Mouse (Mus musculus): ENCODE results near the gene Tubb5. TPM values are rescaled to one million over a fixed set of nuclear protein-coding genes. Genes with fewer than 3 reads are reported as not detected.

The Tubb5 gene
- polyA plus RNA-seq, 1 experiment from 2014 or later, result 213 TPM

- H3K9me3 ChIP-seq (ENCODE audit: low read length), result no peaks in the 10 kb centered on the region
- WGBS (ENCODE audit: insufficient replicate concordance), result 57% methylated on average over 8 of the region's 14 CpGs
- H3K4me1 ChIP-seq (ENCODE audit: insufficient read depth), result peaks cover 48% of the 10 kb centered on the region
These were observed 21.4 kb downstream of the Tubb5 start for GRCm38 (mm10) chr17:35816686-35817085.

GRCm38 (mm10) chr17:35815836-35816235 lies 22.3 kb downstream of the Tubb5 start:
- H3K27ac ChIP-seq (ENCODE audit: low read depth), result no peak overlapping the region

More at GRCm38 (mm10) chr17:35816686-35817085, 21.4 kb downstream of the Tubb5 start:
- H3K36me3 ChIP-seq (replicated peaks; ENCODE audit: insufficient read depth, low read length), result no peaks in the 10 kb centered on the region
- H3K4me2 ChIP-seq (ENCODE audit: low read depth, low read length), result no peak overlapping the region
- H3K9ac ChIP-seq (replicated peaks), result no peak overlapping the region
- TF ChIP-seq CTCF (IDR thresholded peaks at IDR 0.05; ENCODE audit: low read depth) (no peak), EP300 (IDR thresholded peaks at IDR 0.05; ENCODE audit: low read depth) (no peak)
- H3K27me3 ChIP-seq (ENCODE audit: insufficient read depth, low read length), result no peaks in the 10 kb centered on the region
- DNase-seq (no peak), ATAC-seq (no peak)
- H3K27ac ChIP-seq (ENCODE audit: low read depth), result no peak overlapping the region
- no peak overlapping the region for H3K4me3 ChIP-seq (ENCODE audit: low read depth, low read length)

GRCm38 (mm10) chr17:35814678-35815077 lies 23.4 kb downstream of the Tubb5 start:
- peak; percentile 55 for DNase-seq
- Histone ChIP-seq H3K27ac (ENCODE audit: low read depth) (peak overlapping the region; percentile 77), H3K9ac (replicated peaks) (no peak overlapping the region), H3K4me2 (ENCODE audit: low read depth, low read length) (no peak overlapping the region), H3K4me3 (ENCODE audit: low read depth, low read length) (no peak overlapping the region), H3K27me3 (ENCODE audit: insufficient read depth, low read length) (no peaks in the 10 kb centered on the region), H3K4me1 (ENCODE audit: insufficient read depth) (peaks cover 33% of the 10 kb centered on the region), H3K9me3 (ENCODE audit: low read length) (no peaks in the 10 kb centered on the region), H3K36me3 (replicated peaks; ENCODE audit: insufficient read depth, low read length) (no peaks in the 10 kb centered on the region)
- TF ChIP-seq CTCF (IDR thresholded peaks at IDR 0.05; ENCODE audit: low read depth) (no peak), EP300 (IDR thresholded peaks at IDR 0.05; ENCODE audit: low read depth) (peak; percentile 41; the same call in 1 of the 2 replicates)
- 33% methylated on average over 6 of the region's 6 CpGs for WGBS (ENCODE audit: insufficient replicate concordance)
- peak; percentile 79 for ATAC-seq

More at GRCm38 (mm10) chr17:35815836-35816235, 22.3 kb downstream of the Tubb5 start:
- WGBS (ENCODE audit: insufficient replicate concordance), result 47% methylated on average over 7 of the region's 7 CpGs
- ATAC-seq (no peak), DNase-seq (no peak)
- Histone ChIP-seq H3K9me3 (ENCODE audit: low read length) (no peaks in the 10 kb centered on the region), H3K4me1 (ENCODE audit: insufficient read depth) (peaks cover 39% of the 10 kb centered on the region), H3K9ac (replicated peaks) (no peak overlapping the region), H3K4me2 (ENCODE audit: low read depth, low read length) (no peak overlapping the region), H3K36me3 (replicated peaks; ENCODE audit: insufficient read depth, low read length) (no peaks in the 10 kb centered on the region), H3K27me3 (ENCODE audit: insufficient read depth, low read length) (no peaks in the 10 kb centered on the region), H3K4me3 (ENCODE audit: low read depth, low read length) (no peak overlapping the region)
- TF ChIP-seq EP300 (IDR thresholded peaks at IDR 0.05; ENCODE audit: low read depth) (no peak), CTCF (IDR thresholded peaks at IDR 0.05; ENCODE audit: low read depth) (no peak)

- Histone ChIP-seq H3K27ac (ENCODE audit: low read depth) (peak overlapping the region; percentile 77), H3K9ac (replicated peaks) (no peak overlapping the region), H3K4me2 (ENCODE audit: low read depth, low read length) (no peak overlapping the region), H3K27me3 (ENCODE audit: insufficient read depth, low read length) (no peaks in the 10 kb centered on the region), H3K36me3 (replicated peaks; ENCODE audit: insufficient read depth, low read length) (no peaks in the 10 kb centered on the region), H3K4me1 (ENCODE audit: insufficient read depth) (peaks cover 33% of the 10 kb centered on the region), H3K4me3 (ENCODE audit: low read depth, low read length) (no peak overlapping the region), H3K9me3 (ENCODE audit: low read length) (no peaks in the 10 kb centered on the region)
- 42% methylated on average over 7 of the region's 7 CpGs for WGBS (ENCODE audit: insufficient replicate concordance)
- DNase-seq (no peak), ATAC-seq (peak; percentile 15; the same call in 1 of the 2 replicates)
- no peak for TF ChIP-seq CTCF (IDR thresholded peaks at IDR 0.05; ENCODE audit: low read depth)
- no peak for TF ChIP-seq EP300 (IDR thresholded peaks at IDR 0.05; ENCODE audit: low read depth)
These were observed 24.5 kb downstream of the Tubb5 start for GRCm38 (mm10) chr17:35813653-35814052.

- ATAC-seq, result peak; percentile 76
- Histone ChIP-seq H3K4me1 (ENCODE audit: insufficient read depth) (peaks cover 33% of the 10 kb centered on the region), H3K4me3 (ENCODE audit: low read depth, low read length) (no peak overlapping the region), H3K27ac (ENCODE audit: low read depth) (peak overlapping the region; percentile 77), H3K36me3 (replicated peaks; ENCODE audit: insufficient read depth, low read length) (no peaks in the 10 kb centered on the region), H3K9ac (replicated peaks) (no peak overlapping the region), H3K27me3 (ENCODE audit: insufficient read depth, low read length) (no peaks in the 10 kb centered on the region), H3K9me3 (ENCODE audit: low read length) (no peaks in the 10 kb centered on the region), H3K4me2 (ENCODE audit: low read depth, low read length) (no peak overlapping the region)
- TF ChIP-seq CTCF (IDR thresholded peaks at IDR 0.05; ENCODE audit: low read depth) (no peak), EP300 (IDR thresholded peaks at IDR 0.05; ENCODE audit: low read depth) (peak; percentile 53; the same call in 1 of the 2 replicates)
- DNase-seq, result peak; percentile 80
- WGBS (ENCODE audit: insufficient replicate concordance), result 35% methylated on average over 7 of the region's 7 CpGs
These were observed 24.9 kb downstream of the Tubb5 start for GRCm38 (mm10) chr17:35813245-35813647.

GRCm38 (mm10) chr17:35812736-35813135 lies 25.4 kb downstream of the Tubb5 start:
- Histone ChIP-seq H3K27ac (ENCODE audit: low read depth) (peak overlapping the region; percentile 77), H3K9ac (replicated peaks) (no peak overlapping the region)
- WGBS (ENCODE audit: insufficient replicate concordance), result 69% methylated on average over 6 of the region's 6 CpGs

More at GRCm38 (mm10) chr17:35812736-35813135, 25.4 kb downstream of the Tubb5 start:
- DNase-seq (no peak), ATAC-seq (no peak)
- no peaks in the 10 kb centered on the region for H3K36me3 ChIP-seq (replicated peaks; ENCODE audit: insufficient read depth, low read length)
- H3K4me2 ChIP-seq (ENCODE audit: low read depth, low read length), result no peak overlapping the region
- H3K4me3 ChIP-seq (ENCODE audit: low read depth, low read length), result no peak overlapping the region
- H3K4me1 ChIP-seq (ENCODE audit: insufficient read depth), result peaks cover 33% of the 10 kb centered on the region
- H3K27me3 ChIP-seq (ENCODE audit: insufficient read depth, low read length), result no peaks in the 10 kb centered on the region
- TF ChIP-seq EP300 (IDR thresholded peaks at IDR 0.05; ENCODE audit: low read depth), result no peak
- TF ChIP-seq CTCF (IDR thresholded peaks at IDR 0.05; ENCODE audit: low read depth), result no peak
- H3K9me3 ChIP-seq (ENCODE audit: low read length), result no peaks in the 10 kb centered on the region

Measured in liver, postnatal 0 days (tissue).